Mouse (Mus musculus): ENCODE data around the gene Fzd10. TPM values are rescaled to one million over a fixed set of nuclear protein-coding genes. Genes with fewer than 3 reads are reported as not detected.

Gene Fzd10
- not detected for polyA plus RNA-seq (2017; shearing (Covaris generic))

- ATAC-seq: no peak
These were observed at the start of gene Fzd10 for GRCm38 (mm10) chr5:128600072-128601021. Fzd10 (plus strand) TSS chr5:128600844.

DNA sequence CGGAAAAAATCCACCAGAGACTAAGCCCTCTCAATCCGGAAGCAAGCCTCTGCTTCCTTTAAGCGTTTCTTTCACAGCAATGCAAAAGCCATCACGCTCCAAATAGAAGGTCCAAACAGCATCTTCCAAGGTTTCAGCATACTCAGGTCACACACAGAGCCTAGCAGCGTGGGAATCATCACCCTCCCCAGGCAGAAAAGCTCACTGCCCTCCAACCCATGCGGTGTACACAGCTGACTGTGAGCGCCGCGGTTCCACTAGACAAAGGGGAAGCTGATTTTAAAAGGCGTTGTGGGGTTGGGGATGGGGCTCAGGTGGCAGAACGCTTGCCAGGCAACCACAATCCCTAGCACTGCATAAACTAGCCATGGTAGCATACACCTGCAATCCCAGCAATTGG, 49.2 kb upstream of the Fzd10 start:
- no peak for ATAC-seq

GRCm38 (mm10) chr5:128552136-128552890, 48.3 kb upstream of the Fzd10 start:
- ATAC-seq: no peak

GRCm38 (mm10) chr5:128558126-128558525, 42.5 kb upstream of the Fzd10 start:
- no peak for ATAC-seq

- ATAC-seq: no peak
These were observed 33.3 kb upstream of the Fzd10 start for GRCm38 (mm10) chr5:128567313-128567712.

GRCm38 (mm10) chr5:128568970-128569369, 31.7 kb upstream of the Fzd10 start:
- ATAC-seq: no peak

GRCm38 (mm10) chr5:128570091-128570490, 30.6 kb upstream of the Fzd10 start:
- ATAC-seq: no peak

GRCm38 (mm10) chr5:128570848-128571247, 29.8 kb upstream of the Fzd10 start:
- ATAC-seq: no peak

GRCm38 (mm10) chr5:128571706-128572105, 28.9 kb upstream of the Fzd10 start:
- no peak for ATAC-seq

DNA sequence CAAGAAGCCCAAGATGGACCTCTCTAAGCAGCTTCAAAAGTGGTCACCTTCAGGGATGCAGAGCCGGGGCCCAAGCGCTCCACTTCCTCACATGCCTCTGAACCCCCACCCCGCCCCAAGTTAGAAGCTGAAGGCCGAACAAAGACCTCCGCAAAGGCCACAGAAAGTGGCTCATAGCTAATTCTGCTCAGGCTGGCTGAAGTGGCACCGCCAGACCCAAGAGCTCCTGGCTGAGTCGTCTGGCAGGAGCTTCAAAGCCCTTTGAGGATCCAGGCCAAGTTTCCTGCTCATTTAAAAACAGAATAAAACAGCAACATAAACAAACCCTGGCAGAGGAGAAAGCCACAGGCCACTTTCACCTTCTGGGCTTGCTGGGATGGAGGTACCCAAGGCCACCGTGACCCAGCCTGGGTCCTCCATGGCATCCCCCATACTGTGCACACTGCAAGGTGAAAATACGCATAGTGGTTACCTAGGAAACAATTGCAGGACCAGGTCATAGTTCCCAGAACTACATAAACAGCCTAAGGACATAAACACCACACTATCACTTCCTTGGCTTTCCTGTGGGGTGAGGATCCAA, 24.6 kb upstream of the Fzd10 start:
- no peak for ATAC-seq

DNA sequence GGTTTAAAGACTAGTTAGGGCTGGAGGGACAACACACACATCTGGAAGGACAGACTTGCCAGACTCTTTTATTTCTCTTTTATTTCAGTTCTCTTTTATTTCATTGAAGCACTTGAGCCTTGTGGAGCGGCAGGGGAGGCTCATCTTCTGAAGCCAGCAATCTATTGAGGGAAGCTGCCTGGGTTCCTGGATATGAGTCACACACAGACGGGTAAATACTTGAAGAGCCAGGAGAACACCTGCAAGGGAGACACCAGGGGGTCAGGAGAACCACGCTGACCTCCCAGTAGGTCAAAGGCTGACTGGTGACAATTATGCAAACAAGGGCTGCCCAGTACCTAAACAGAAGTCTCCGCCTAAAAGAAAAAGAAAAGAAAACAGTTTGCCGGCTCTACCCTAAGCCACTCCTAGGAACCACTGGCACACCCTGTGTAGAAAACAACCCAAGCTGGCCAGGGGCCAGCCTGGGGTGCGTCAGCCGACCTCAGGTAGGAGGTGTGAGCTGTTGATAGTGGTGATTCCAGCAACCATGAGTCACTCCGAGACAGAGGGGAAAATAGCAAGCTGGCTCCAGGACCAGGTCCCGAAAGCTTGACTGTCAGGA, 21.5 kb upstream of the Fzd10 start:
- ATAC-seq: no peak

- no peak for ATAC-seq
These were observed 19.7 kb upstream of the Fzd10 start for GRCm38 (mm10) chr5:128580931-128581330.

- ATAC-seq: no peak
These were observed 19.1 kb upstream of the Fzd10 start for GRCm38 (mm10) chr5:128581516-128581921.

GRCm38 (mm10) chr5:128589231-128589630, 11.4 kb upstream of the Fzd10 start:
- no peak for ATAC-seq

DNA sequence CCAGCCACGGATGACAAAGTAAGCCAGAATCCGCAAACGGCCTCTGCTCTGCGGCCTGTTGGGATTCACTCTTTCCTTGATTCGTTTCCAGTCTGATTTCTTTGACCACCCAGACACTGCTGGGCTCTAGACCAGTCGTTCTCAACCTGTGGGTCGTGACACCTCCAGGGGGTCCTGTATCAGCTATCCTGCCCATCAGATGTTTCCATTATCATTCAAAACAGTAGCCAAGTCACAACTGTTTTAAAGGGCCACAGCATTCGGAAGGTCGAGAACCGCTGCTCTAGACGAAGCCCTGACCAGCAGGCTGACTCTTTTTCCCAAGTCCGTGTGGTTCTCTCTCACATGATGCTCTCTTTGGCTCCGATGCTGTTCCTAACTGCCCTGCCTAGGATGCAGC, 7.2 kb upstream of the Fzd10 start:
- ATAC-seq: no peak

DNA sequence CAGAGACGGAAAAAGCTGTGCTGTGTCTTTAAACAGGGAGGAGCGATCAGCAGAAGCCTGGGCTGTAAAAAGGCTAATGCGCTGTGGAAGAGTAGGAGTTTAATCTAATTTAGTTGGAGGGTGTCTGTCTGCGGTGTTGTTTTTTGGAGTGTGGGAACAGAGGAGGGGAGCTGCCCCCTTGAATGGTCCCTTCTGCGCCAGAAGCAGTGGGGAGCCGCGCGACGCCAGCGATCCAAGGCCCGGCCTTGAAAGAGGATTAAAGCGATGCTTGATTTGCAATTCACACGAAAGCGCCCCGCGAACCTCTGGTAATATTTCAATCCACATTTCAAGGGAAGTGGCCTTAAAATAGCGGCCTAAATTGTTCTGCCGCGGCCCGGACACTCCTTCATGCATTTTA, 3.8 kb upstream of the Fzd10 start:
- no peak for ATAC-seq

DNA sequence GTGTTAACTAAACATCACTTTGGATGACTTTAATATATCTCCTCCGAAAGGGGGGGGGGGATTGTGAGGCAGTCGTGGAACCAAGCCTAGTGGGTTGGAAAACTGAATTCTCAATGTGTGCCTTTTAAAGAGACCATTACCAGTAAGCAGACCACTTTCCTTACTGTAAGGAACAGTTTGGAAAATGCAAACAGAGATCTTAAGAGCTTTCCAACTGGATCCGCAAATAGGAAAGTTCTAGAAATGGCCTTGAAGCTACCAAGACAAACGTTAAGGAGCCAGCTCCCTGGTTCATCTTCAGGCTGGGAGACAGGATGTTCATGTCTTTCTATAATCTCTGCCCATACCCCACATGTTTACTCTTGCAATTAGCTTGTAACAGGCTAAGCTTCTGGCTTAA, 3.3 kb upstream of the Fzd10 start:
- no peak for ATAC-seq

GRCm38 (mm10) chr5:128598191-128598720, 2.4 kb upstream of the Fzd10 start:
- no peak for ATAC-seq

DNA sequence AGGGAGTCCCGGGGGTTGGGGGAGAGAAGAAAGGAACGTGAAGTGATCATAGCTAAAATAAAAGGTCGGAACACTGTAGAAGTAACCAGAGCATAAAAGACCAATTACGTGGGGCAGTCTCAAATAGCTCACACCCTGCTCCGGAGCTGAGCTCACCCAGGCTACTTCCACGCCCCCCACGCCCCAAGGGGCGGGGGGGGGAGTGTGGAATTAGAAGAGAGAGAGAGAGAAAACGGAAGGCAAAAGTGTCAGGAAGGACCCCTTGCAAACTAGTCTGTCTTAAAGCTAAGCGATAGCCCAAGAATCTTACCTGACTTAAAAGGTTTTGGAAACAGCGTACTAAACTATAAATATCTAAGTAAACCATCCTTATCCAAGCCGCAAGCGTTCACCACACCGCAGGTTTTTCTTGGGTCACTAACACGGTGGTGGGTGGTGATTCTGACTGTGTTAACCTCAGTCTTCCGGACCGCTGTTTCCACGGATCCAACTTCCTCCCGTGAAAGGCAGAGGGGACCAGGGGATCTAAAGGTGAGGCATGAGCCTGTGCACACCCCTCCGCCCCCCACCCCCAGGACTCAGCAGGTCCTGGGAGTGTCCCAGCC, 1.8 kb upstream of the Fzd10 start:
- ATAC-seq: no peak

GRCm38 (mm10) chr5:128599365-128600071, 1.1 kb upstream of the Fzd10 start:
- no peak for ATAC-seq
